Mouse (Mus musculus) megakaryocyte, adult 5-6 weeks (primary cell): ENCODE results near the gene Mllt3. TPM values are rescaled to one million over a fixed set of nuclear protein-coding genes. Genes with fewer than 3 reads are reported as not detected.

ENCODE experiments used
- ATAC-seq: 2 replicates; pipeline ENCODE4 v1.8.0; 2016; ENCODE audit warnings: mild to moderate bottlenecking, inconsistent platforms; ENCODE audit not compliant: poor library complexity, severe bottlenecking
- total RNA-seq, 2 experiments: library from RNA; stranded (forward) in 1 of 2; stranded (reverse) in 1 of 2; fragments of 153-499, 151-499 nt in 1 of 2; fragments of 221-1000, 200-1000 nt in 1 of 2; gene quantifications; 2 replicates each; pipeline versions ENCODE4 v1.2.3 to v1.2.4; 2015 to 2017

Gene Mllt3
- total RNA-seq, 2 experiments from 2014 or later = 7.3 to 8.1 TPM

DNA sequence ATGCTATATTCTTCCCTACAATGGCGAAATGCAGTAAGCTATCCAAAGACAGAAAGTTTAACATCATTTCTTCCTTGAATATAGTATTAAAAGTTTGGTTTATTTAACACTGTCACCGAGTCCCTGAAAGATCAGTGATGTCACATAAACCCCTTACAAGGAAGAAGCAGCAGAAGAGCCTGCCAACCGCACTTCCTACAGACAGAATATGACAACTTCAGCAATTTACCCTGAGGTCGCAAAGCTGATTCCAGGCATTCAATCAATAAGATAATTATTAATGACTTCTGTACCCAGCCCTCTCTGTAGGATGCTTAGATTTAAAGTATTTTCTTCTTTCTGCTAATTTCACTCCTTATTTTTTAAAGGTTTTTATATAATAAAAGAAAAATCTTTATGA lies 140.2 kb downstream of the Mllt3 start:
- ATAC-seq = no peak

DNA sequence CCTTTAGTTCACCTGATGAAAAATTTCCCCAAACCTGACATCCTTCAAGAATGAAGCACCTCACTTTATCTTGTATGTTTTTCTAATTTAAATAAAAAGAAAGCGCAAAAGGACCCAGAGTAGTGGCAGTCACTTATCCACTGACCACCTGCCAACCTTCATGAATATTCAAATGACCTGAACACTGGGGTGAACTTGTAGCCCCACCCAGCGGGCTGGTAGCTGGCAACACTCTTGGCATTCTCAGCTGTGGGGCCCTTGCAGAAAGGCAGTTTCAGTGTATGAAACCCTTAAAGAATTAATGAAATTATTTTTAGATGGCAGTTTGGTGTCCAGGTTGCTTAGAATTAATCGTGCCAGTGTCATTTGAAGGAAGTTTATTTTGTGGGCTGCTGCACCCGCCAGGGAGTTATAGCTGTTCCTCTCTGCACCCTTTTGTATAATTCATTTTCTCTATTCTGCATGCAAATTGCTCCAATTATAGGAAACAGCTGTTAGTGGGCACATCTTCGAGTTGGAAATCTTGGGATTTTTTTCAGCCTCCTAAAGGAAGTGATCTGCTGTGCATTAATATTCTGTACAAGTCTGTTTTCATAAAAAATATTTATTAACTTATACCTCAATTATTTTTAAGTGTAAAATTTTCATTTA lies 149.8 kb downstream of the Mllt3 start:
- ATAC-seq = no peak

DNA sequence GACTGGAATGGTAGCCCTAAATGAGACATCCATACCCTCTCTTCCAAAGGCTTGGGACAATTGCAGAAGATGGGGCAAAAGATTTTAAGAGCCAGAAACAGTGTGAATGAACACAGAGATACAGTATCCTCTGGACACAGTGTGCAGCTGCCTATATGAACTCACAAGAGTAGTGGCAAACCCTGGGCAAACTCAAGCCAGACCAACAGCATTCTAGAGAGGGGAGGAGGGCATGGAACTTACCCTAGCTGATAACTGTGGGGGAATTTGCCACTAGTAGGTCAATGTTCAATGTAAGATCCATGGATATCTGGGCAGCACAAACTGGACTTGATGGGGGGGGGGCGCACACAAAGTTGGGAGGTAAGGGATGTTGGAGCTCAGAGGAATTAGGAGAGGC lies 151.2 kb downstream of the Mllt3 start:
- ATAC-seq = no peak

DNA sequence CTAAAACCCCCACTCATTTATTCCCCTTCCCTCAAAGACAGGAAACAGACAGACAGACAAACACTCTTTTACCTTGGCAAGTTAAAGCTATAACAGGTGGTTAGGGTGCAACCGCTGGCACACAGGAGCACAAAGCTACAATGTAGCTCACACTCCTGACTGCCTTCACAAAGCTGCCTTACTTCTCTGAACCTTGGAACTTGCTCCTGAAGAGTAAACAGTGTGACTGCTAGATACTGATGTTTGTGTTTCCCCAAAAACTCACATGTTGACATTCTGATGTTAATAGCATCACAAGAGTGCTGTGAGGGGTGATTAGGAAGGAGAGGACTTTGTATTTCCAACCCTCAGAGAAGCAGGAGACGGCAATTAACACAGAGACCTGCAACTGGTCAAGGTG lies 151.6 kb downstream of the Mllt3 start:
- ATAC-seq = no peak

DNA sequence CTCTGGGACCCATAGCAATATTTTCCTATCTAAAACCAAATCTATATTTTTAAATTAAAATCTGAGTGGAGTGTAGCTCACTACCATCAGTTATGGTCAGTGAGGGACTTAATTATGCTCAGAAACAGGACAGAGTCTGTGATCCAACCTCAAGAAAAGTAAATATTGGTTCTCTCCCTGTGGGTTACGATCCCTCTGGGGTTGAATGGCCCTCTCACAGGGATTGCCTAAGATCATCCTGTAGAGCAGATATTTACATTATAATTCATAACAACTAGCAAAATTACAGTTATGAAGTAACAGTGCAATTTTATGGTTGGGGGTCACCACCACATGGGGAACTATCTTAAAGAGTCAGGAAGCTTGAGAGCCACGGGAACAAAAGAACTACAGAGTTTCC lies 152.9 kb downstream of the Mllt3 start:
- no peak for ATAC-seq

DNA sequence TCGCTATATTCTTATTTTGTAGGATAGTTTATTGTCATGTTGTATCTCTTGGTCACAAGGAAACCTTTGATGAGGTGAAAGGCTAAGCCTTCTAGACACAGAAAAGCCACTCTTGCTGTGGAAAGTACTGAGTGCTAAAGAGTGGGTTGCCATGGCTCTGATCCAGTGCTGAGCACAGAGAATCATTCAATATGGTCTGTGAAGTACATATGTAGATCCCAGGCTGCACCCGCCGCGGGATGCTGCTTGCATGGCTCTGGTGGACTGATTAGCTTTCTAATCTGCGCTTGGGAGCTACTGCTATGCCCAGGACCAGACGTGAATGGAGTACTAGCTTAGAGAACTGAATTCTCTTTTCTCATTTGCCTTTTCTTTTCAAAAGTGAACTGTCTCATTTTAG lies 154.5 kb downstream of the Mllt3 start:
- no peak for ATAC-seq

DNA sequence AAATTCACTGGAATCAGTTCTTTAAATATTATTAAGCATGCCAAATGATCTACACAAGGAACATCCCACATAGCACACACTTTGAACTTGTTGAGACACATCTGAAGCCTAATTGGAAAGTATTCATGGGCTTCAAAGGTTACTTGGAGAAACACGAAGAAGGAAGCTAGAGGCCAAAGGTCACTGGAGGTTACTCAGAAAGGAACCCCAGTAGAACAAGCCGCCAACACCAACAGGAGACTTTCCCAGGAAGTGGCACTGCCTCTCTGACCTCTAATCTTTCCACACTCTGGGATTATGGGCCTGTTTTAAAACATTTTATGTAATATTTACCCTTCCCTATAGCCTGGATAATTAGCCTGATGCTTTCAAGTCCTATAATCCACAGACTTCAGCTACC lies 162.6 kb downstream of the Mllt3 start:
- no peak for ATAC-seq

DNA sequence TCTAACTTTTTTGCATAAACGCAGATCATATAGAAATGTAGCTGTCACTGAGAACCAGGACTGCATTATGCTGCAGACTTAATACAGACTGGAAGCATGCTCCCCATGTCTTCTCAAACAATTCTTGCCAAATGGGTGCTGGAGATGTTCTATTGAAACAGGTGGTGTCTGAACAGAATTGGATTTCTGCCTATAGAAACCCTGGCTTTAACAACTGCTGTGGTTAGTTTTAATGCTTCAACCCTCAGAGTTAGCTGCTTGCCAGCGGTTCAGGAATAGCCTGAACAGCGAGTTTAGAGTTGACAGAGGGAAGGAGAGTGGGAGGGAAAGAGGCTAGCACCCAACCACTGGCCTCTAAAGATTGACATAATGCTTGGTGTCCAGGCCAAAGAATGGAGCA lies 166.6 kb downstream of the Mllt3 start:
- ATAC-seq = no peak

DNA sequence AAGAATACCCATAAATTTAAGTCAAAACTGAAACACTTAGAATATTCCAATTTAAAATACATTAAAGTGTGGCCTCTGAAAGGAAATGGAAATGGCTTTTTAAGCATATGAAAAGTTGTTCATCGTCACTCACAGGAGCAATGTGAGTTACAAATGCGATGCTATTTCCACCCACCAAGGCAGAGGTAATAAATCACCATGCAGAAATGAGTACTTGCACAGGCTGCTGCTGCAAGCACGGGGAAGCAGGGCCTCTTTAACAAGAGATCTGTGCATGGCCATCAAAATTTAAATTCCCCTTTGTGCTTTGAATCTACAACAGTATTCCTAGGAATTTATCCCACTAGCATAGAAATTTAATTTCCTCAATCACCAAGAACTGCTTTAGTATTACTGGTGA lies 167.3 kb downstream of the Mllt3 start:
- ATAC-seq = no peak

DNA sequence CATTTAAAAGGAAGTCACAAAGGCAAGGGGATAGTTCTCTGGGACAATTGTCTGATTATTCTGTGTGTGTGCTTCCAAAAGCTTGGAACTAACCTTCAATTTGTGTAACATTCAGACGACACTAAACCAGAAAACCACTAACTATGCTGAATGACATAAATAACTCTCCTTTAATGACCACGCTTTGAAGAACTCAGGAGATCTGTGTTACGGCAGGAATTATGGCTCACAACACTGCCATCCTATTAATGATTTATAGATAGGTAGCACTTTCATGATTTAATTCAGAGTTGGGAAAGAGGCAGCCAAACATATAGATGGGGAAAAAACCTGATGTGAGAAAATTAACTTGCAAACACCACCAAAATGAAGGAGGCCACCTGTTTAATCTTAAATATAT lies 168.1 kb downstream of the Mllt3 start:
- no peak for ATAC-seq

DNA sequence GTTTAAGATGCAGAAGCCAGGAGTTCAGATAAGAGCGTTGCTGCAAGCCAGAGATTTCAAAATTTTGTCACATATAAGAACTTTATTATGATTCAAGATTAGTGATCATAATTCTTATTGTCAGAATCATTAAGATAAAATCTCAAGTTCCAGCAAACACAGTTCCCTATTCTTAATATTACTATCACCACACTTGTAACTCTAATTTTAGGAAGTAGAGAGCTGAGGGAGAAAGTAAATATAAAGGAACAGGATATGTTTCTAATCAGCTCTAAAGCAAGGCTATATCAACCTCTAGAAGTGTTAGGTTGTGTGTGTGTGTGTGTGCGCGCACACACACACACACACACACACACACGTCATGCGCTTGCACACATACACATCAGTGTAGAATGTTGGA lies 170.0 kb downstream of the Mllt3 start:
- peak; percentile 56; the same call in 1 of the 2 replicates for ATAC-seq

DNA sequence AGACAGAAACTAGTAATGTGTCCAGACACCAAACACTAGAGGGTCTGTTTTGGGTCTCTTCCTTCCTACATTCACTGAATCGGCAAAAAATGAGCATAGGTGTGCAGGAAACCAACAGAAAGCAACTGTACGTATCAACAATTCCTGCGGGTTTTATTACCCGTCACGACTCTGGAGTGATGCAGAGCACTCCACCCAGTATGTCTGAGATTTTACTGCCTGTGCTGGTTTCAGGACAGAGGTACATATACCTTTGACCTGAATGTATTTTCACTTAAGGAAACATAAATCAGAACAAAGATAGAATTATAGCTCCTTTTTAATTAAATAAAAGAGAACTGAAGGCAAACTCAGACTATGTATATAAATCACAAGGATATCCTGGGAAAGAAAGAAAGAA lies 172.4 kb downstream of the Mllt3 start:
- no peak for ATAC-seq

DNA sequence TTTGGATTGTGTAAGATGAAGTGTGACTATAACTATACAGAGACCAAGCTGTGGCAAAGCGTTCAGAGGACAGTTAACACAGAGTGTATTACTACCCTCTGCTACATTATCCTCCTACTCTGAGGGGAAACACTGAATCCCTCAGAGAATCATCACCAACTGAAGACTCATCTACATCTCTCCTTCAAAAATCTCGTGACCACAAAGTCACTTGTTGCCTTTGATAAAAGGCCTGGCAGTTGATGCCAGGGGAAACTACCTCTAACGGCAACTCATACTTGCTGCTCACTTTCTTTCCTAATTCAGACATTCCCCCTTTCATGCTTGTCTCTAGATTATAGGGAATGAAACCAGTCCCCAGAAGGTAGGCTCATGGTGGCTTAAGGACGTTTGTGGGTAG lies 174.0 kb downstream of the Mllt3 start:
- ATAC-seq = no peak

DNA sequence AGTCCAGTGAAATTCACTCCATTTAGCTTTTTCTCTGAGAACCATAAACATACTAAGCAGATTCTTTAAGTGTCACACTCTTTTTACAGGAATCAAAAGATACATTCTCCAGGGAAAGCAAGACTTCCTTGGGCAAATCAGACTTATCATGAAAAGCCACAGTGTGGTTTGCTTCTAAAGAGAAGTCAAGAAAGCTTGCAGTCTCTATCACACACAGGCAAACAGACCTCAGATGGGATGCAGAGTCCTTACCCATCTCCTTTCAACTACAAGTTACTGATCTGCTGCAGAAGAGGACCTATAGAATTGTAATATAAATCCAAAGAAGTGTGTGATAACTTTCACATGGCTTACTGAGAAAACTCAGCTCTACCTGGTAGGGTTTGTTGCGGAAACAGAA lies 175.2 kb downstream of the Mllt3 start:
- ATAC-seq = no peak

DNA sequence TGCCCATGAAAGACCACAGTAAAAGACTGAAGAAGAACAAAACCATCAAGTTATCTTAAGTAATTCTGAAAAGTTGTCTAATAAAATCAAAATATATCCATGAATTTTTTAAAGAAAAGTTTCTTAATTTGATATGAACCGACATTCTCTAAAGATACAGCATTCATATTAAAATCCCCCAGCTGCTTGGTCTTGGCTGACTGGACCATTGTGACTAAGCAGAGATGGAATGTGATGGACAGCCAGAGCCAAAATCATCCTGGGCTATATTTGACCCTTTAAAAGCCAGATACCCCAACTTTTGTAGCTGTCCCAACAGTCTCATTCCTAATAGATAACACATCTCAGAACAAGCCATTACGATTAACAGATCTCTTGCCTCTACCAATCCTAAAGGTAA lies 180.7 kb downstream of the Mllt3 start:
- no peak for ATAC-seq

DNA sequence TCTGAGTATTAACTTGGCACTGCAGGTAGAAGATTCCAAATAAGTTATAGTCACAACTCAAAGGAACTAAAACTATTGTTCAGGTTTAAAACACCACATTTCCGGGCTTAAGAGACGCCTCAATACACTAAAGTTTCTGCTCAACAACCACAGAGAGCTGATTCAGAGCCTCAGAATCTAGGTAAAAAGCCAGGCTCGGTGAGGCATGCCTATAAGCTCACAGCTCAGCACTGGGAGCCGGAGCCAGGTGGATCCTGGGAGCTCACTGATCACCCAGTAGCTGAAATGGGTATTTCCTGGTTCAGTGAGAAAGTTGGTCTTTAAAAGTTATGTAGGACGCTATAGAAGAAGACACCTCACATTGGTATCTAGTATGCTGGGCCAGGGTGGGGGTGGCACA lies 183.1 kb downstream of the Mllt3 start:
- no peak for ATAC-seq

DNA sequence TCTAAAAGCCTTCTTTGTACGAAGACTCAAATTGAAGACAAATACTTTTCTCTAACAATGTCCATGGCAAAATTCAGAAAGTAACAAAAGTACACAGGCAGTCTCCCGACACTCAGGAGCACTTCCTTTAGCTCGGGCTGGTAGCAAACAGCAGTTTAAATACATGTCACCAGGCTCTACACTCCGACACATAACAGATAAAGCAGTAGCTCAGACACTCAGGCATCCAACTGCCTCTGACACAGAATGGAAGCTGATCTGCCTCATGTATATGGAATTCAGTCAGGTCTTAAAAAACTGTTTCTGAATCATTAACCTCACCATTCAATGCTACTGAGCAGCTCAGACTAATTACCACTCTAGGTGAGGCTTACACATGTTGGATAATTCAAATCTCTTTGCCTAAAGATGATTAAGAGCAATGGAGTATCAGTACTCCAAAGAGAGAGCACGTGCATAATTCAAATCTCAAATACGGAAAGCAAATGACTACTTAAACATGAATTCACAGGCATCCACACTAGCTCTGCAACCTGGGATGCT lies 188.4 kb downstream of the Mllt3 start:
- no peak for ATAC-seq

DNA sequence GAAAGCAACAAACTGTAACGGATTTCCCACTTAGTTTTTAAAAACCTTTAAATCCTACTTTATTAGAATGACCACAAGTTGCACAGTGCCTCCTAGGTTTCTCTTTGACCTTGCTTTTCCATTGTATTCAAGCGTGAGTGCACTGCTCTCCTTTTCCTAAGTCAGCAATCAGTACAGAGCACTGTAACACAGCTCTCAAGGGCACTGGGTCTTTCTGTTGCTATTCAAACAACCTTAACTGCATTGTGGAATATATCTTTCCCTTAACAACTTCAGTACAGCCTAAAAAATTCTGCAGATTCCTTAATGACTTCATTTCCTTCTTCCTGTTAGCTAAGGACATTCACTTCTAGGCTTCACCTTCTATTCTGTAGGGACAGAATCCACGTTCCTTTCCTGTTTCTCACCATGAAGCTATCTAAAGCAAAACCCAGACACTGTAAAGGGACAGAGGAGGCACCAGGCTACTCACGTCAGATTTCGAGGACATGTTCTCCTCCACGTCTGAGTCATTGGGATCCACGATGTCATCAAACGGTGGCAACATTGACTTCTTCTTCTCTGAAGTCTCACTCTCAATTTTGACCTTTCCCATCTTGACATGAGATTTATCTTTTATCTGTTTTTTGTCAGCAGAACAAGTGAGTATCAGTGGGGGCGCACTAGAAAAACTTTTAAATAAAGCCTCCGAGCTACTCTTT lies 192.8 kb downstream of the Mllt3 start:
- no peak for ATAC-seq

DNA sequence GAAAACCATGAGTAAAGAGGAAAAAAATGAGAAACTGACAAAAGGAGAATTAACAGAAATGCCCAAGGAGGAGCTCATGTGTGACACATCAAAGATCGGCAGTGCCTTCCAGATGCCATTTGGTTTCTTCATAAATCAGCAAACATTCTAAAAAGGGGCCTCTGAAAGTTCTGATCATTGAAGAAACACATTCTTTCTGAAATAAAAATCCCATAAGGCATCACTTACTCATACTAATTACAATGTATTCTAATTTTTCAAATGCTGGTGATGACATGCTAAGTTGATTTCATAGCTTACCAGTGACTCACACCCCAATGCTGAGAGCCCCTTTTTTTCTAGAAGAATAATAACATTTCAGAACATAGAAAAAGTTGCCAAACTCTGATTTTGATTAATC lies 194.4 kb downstream of the Mllt3 start:
- no peak for ATAC-seq

DNA sequence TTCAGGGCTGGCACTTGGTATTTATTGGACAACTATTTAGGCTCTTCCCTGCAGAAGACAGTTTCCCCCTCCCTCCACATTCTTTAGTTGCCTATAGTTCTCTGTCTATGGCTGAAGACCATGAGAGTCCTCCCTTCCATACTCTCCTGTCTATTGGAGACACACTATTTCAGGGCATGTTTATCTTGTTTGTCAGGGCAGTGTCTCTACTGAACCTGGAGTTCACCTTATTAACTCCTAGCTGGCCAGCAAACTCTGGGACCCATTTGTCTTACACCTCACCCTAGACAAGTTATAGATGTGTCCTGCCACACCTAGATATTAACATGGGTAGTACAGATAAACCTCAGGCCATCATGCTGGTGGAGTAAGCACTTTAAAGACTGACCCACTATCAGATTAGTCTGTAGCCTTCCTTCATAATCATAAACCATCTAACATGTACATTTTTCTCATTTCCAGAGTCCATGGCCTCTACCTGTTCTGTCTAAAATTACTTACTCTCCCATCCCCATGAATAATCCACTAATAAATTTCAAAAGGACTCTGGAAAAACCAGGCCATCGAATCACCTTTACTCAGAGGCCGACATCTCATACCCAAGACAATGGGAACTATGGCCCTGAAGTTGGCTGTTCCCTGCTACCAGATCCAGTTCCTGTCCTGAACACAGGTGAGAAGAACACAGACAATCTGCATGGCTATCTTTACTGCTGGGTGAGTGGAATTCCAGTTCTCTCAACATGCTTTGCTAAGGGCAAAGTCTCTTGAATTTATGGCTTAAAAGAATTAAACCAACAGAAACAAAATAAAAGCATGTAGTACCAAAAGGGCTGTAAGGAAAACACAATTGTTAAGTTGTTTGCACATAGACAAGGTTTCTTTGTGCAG lies 195.4 kb downstream of the Mllt3 start:
- no peak for ATAC-seq

DNA sequence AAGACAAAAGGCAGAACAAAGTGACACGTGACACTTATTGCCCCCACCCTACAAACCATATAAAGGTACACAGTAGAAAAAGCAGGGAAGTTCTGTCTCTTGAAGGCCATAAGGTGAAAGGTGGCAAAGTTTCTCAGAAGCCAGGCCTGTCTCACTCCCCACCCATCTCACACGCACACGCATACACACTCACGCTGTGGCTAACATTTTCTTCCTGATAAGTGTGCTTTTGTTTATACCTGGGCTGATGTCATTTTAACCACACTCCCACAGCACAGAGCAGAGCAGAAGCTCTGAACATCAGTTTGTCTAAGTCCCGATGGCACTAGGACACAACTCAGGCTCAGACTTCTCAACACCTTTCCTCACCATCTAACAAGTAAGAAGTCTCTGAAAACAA lies 196.9 kb downstream of the Mllt3 start:
- ATAC-seq = no peak

DNA sequence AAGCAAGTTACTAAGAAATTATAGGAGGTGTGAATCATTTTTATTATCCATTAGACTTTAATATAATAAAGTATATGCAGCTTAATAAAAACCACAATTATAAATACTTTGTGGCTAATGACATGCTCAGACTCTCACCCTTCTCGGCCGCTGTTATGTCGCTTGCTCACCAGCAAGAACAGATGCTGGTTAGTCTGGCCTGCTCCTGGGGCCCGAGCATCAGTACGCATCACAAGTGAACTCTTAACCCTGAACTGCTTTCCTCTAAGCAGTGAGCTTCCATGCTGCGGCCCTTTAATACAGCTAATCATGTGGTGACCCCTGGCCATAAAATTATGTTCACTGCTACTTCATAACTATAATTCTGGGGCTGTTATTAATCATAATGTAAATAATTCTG lies 198.0 kb downstream of the Mllt3 start:
- ATAC-seq = no peak
